Mouse (Mus musculus) gastrocnemius, postnatal 14 days (tissue): ENCODE data around the gene Stx17. TPM values are rescaled to one million over a fixed set of nuclear protein-coding genes. Genes with fewer than 3 reads are reported as not detected.

Source experiments
- DNase-seq: peaks from one replicate; pipeline ENCODE4 v3.0.0; 2021; ENCODE audit warnings: mixed read lengths
- intact Hi-C: fragments of 180-260 bp; cut with DNase I; formaldehyde crosslinking; loops from one replicate; pipeline ENCODE4 v1.15.1; 2025; ENCODE audit warnings: low total_unique reads
- long read RNA-seq, 2 experiments: library from polyadenylated mRNA; stranded (forward); transcript quantifications; one replicate each; pipeline ENCODE4 v2.0.0; 2021
- total RNA-seq, 2 experiments: library from RNA; stranded (reverse); gene quantifications; 2 replicates each; pipeline ENCODE4 v1.2.3; 2021

Gene Stx17
- 10 to 100 TPM; 26.4 to 27.3 TPM for total RNA-seq
- long read RNA-seq, experiment 1, full-length matches to known transcripts, result 6 of 14 reads
- long read RNA-seq, experiment 1, partial matches to known transcripts, result 2 of 14 reads
- long read RNA-seq, experiment 1, other reads (novel, unspliced or antisense), result 6 of 14 reads
- long read RNA-seq, experiment 2, full-length matches to known transcripts, result 10 of 14 reads
- long read RNA-seq, experiment 2, partial matches to known transcripts, result 0 of 14 reads
- long read RNA-seq, experiment 2, other reads (novel, unspliced or antisense), result 4 of 14 reads

DNA sequence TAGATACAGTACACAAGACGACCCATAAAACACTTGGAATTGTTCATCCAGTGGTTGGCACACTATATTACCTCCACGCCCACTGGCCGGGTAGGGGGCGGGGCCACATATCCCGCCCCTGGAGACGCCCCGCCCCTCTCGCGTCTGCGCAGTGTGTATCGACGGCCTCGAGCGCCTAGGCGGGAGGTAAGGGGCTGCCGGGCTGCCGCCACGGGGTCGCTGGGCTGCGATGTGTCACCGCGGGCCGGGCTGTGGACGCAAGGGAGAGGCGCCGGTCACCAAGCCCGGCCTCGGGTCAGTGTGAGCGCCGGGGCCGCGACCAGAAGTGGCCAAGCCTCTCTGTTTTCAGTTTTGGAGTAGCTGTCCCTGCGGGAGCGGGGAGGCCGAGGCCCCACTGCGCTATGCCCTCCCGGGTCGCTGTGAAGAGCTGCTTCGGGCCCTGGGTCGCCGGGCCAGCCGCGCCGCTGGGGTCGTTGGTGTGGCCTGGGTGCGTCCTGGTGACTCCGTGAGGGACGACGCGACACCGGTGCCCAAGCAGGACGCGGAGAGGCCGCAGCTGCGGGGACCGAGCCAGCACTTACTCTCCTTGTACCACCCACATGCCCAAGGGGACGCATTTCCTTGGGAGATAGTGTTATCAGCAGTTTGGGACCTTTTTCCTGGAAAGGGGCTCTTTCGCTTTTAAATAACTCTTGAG lies at the start of gene Stx17:
Gene Stx17 (plus strand): TSS at position 143 of the 697 bp plus-strand sequence.
- peak; percentile 85 for DNase-seq
- intact Hi-C loops, result no loop called here

DNA sequence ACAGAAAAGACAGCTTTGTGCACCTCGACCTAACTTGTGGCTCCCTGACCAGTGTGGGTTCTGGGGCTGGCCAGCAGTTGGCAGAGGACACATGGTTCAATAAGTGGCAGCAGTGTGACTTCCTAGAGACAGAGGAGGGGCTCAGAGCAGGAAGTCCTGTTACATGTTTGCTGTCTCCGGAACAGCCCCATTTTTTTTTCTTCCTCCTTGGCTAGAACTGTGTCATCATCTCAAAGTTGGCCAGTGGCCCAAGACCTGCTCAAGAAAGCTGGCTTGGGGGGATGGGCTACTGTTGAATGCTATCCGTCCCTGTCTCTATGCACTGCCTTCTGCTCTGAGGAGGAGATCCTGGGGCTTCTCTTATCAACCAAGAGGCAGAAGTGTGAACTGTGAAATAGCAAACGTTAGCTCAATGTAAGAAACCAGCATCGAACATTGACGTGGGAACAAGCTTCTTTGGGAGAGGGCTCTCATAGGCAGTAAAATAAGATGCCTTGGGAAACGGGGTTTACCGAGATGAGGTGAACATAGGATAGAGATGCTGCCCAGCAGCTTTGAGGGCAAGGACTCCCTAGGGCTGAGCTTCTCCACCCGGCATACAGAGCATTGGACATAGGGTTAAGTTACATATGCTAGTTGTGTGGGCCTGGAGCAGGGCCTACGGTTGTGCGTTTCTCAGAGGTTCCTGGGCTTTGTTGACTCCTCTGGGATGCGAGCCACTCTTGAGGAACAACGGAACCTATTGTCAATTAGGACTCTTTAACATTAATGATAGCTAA lies 47.8 kb upstream of the Stx17 start:
- DNase-seq, result no peak
- intact Hi-C loops, result no loop called here

DNA sequence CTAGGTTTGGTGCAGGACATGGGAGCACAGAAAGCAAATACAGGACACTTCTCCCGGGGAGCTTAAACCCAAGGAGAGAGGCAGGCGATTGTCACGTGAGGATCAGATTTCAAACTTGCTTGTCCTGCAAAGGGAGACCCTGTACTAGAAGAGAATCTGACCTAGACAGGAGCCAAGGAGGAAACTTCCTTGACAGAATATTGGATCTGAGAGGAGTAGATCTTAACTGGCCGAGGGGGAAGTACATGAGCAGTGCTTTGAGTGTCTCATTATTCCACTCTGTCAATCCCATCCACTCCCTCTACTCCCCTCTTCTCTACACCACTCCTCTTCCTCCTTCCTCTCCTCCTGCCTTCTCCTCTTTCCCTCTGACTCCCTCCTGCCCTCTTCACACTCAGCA lies 46.5 kb upstream of the Stx17 start:
- DNase-seq, result no peak
- intact Hi-C loops, result no loop called here

DNA sequence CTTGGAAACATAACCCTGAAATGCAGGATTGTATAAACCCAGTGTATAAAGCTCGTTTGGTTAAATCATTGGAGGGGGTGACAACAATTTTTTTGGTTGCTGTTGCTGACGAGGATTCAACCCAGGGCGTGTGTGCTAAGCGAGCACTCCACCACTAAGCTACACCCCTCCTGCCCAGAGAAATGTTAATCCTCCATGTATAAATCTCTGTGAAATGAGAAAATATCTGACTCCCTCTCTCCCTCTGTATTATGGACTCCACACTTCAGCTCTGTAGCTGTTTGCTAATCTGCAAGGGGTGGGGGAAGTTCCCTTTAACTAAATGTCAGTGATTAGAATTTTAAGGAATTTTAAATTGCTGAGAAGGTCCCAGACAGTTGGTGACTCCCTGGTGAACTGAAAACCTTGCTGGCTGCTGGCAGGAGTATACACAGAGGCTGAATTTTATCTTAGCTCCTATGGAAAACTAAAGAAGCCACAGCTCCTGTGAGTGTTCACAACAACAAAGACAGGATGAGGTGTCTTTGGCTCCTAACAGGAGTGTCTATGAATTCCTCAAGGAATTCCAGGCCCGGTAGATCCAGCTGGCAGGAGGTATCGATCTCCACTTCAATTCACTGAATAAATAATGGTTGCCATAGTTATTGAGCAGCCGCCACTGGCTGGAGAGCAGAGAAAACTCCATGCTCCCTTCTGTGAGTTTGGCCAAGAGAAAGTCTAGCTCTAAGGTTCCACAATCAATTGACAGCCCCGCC lies 45.3 kb upstream of the Stx17 start:
- no peak for DNase-seq
- intact Hi-C loops, result no loop called here

DNA sequence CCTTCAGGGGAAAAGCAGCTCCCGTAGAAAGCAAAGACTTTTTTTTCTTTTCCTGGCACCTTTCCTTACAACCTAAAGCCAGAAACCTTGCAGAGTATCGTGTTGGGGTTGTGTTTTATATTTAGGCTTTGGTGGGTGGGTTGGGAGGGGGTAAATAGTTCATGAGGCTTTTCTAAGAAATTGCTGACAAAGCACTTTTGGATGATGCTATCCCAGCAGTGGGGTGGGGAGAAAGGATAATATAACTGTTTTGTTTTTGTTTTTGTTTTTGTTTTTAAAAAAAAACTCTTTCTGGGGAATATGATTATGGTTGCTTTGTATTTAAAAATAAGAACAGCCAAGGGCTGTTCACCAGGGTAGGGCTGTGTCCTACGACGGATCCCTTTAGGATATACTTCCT lies 41.3 kb upstream of the Stx17 start:
- no peak for DNase-seq
- intact Hi-C loops, result no loop called here

DNA sequence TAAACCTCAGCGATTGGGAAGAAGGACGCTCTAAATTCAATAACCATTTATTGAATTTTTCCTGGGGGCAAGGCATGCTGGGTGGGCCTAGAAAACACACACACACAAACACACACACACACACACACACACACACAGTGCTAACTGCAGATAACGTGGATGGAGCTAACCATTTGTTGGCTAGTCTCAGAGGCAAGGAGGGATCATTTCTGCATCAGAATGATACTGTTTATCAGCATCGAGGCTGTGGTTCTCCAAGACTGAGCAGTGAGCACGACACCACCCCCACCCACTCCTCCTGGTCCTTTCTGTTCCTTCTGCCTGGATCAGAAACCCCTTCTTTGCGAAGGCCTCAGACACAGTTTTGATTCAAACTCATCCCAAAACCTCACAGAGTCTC lies 38.1 kb upstream of the Stx17 start:
- DNase-seq, result no peak
- intact Hi-C loops, result no loop called here

DNA sequence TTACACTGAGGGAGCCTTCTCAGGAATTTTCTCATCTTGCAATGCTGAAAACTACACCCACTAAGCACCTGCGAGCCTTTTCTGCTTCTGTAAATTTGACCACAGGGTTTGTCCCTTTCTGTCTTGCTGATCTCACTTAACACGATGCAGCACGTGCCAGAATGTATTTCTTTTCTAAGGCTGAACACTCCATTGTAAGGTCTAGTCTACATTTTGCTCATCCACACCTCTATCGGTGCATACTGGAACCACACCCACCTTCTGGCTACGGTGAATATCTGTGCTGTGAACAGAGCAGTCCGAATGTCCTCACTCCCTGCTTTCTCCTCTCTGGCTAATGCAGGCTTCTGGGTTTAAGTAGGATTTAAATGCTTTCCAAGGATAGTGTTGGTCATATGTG lies 37.2 kb upstream of the Stx17 start:
- no peak for DNase-seq
- intact Hi-C loops, result no loop called here

DNA sequence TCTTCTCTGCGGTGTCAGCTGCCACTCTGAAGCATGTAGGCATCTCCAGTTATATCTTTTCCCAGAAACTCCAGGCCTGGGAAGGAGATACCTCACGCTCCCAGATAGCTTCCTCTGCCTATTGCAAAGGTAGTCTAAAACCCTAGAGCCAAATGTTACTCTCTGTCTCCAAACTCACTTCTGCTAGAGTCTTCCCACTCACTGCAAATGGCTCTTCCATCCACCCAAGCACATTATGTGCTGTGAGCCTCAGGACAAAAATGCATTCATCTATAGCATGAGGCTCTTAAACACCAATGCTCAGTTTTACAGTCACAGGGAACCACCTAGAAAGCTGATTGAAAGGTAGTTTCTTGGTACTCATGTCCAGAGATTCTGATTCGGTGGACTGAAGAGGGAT lies 31.5 kb upstream of the Stx17 start:
- no peak for DNase-seq
- intact Hi-C loops, result no loop called here

DNA sequence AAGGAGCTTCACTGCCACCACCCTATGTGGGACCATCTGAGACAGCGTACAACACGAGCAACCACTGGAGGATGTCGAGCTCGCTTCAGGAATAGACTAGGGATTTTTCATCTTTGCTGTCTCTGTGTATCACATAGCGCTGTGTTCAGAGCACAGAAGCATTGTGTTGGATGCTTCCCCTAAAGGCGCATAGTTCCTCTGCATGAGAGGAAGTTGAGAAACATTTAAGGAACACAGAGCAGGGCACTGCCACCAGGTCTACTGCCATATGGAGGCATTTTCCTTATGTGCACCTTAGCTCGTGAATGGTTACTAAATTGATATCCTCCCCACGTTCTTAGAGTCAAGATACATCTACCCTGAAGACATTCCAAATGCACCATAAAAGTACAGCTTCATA lies 24.5 kb upstream of the Stx17 start:
- DNase-seq, result no peak
- intact Hi-C loops, result no loop called here

DNA sequence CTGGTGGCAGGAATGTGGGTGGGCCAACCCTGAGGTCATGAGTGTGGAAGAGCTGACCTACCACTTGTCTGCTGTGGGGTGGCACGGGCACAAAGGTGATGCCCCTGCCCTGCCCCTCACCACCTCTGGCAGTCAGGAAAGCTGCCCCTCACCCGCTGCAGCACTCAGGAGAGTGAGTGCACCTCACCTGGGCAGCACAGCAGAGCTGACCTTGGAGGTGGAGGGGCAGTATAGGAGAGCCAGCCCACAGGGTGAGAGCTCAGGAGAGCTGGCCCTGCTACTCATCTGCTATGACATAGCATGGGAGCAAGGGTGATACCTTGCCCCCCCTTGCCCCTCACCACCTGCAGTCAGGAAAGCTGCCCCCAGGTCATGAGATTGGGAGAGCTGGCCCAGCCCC lies 22.7 kb upstream of the Stx17 start:
- intact Hi-C loops, result no loop called here
- no peak for DNase-seq

DNA sequence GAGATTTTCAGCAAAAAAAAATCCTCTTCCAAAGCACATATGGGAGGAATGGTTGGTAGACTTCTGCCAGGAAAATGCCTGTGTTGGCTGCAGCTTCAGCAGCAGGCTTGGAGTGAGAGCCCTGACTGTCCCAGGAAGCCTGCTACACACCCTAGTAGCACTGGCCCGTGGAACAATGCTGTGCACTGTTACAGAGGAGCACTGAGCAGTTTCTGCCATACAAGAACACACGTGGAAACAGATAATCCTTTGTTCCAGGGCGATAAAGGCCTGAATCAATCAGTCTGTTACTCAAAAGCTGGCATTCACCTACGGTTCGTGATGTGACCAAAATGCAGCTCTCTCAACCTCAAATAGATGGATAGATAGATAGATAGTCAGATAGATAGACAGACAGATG lies 19.3 kb upstream of the Stx17 start:
- intact Hi-C loops, result no loop called here
- DNase-seq, result no peak

DNA sequence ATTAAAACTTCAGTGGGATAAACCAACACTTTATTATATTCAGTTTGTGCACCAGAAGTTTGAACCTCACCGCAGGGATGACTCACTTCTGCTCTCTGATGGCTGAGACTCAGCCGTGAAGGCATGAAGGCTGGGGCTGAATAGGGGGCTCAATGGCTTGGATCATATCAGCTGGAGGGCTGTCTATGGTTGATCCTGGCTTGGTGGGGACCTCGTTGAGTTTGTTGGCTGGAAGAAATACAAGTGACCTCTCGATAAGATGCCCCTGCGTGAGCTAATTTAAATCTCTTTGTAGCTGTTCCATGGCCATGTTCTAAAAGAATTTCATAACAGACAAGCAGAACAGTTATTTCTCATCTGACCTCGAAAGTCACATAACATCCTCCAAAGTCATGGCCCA lies 17.6 kb upstream of the Stx17 start:
- DNase-seq, result no peak
- intact Hi-C loops, result no loop called here

DNA sequence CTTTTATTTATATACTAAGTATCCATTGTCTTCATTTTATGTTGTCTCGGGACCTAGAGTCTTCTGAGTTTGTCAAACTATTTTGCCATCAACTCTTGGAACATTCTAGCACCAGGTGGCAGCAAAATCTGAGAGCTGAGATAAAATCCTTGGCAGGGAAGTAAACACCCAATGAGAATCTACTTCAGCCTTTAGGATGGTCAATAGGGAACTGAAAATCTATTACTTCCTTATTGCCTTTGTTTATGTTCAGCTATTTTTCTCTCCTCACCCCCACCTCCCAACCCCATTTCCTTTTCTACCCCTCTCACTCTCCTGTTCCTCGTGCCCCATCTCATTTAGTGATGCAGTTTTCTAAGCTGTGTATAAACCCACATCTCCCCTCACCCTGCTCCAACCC lies 16.1 kb upstream of the Stx17 start:
- DNase-seq, result no peak
- intact Hi-C loops, result no loop called here

DNA sequence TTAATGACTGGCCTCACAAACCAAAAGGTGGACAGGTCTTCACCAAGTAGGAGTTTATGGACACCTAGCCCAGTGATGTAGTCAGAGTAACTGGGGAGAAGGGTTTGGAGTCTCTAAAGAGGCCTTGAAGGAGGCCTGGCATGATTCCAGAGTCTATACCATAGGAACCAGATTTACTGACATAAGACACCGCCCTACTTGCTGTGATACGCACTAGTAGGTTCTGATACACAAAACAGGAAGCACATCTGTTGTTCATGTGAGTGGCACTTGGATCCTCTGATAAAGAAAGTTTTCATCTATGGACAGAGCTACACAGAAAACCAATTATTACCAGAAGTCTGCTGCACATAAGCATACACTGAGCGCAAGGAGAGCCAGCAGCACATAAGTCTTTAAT lies 14.4 kb upstream of the Stx17 start:
- intact Hi-C loops, result no loop called here
- DNase-seq, result no peak

DNA sequence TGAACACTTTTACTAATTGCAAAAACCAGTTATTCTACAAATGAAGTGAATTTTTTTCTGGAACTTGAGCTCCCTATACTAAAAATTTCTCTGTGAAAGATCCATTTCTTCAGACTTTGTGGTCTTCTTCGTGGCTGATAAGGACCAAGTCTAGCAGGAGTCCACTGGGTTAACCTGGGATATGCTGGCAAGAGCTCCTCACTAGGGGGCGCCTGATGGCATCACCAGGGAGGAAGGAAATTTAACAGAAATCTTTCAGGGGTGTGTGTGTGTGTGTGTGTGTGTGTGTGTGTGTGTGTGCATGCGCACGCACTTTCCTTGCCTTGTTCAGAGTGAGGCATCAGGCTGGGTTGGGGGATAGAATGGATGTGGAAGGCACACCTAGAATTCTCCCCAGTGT lies 8.5 kb upstream of the Stx17 start:
- intact Hi-C loops, result no loop called here

DNA sequence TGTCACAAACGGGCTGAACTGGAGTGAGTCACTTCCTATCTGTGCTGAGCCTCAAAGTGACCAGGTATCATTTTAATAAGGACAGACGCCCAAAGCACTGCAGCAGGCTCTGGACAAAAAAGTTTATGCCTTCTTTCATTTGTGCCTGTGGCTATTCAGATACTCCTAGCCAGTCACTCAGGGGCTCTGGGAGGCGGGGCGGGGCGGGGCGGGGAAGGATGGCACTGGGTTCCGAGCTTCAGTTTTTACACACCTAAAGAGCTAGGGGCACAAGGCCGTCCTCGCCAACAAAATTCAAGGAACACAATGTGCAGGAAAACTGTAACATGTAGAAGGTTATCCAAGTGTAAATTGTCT lies 321 bp upstream of the Stx17 start:
- DNase-seq, result peak; percentile 9
- intact Hi-C loops, result no loop called here

More for the DNA sequence above, 8.5 kb upstream of the Stx17 start:
- DNase-seq, result no peak

DNA sequence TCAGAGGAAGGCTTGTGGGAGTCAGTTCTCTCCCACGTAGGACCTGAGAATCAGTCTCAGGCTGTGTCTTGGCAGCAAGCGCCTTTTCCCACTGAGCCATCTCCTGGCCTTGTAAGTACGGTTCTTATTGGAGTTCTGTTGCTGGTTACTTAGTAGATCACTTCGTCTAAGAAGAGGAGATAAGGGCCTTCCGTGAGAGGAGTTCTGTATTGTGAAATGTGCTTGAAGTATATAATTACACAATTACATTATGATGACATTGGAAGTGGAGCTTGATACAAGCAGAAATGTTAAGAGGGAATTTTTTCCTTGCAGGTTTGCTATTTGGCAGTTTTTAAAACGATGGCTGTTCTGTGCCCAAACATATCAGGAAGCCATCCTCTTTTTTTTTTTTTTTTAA lies 5.6 kb downstream of the Stx17 start:
- DNase-seq, result no peak
- intact Hi-C loops, result loop anchor here (5.0 kb wide), 1 partner anchor 83 kb away; the partner anchor contains the start of gene Nr4a3

DNA sequence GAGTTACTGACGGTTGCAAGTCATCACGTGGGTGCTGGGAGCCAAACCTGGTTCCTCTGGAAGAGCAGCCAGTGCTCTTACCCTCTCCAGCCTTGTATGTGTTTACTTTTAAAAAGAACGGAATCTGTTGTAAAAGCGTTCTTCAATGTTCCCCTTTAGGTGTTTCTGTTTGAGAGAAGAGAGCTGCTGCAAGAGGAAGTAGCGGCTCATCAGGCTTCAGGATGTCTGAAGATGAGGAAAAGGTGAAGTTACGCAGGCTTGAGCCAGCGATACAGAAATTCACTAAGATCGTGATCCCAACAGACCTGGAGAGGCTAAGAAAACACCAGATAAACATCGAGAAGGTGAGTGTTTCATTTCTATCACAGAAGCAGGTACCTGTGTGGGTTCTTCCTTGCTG lies 6.9 kb downstream of the Stx17 start:
- no peak for DNase-seq
- intact Hi-C loops, result loop anchor here (5.0 kb wide), 1 partner anchor 84 kb away; the partner anchor contains the start of gene Nr4a3

DNA sequence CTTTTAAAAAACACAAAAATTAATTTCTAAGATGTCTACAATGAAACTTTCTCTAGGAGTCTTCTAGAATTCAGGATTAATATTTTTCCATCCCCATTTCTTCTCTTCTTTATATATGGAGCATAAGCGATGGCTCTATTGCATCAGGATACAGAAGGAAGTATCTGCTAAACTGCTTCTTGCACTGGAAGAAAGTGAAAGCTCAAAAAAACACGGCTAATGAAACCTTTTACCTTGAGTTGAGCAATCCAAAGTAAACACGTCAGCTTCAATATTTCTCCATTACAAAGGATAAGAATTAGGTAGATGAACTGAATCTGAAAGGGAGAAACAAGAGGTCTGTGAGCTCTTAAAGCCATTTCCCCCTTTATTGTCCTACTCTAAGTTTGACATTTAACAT lies 8.0 kb downstream of the Stx17 start:
- DNase-seq, result no peak
- intact Hi-C loops, result loop anchor here (5.0 kb wide), 1 partner anchor 85 kb away; the partner anchor contains the start of gene Nr4a3

DNA sequence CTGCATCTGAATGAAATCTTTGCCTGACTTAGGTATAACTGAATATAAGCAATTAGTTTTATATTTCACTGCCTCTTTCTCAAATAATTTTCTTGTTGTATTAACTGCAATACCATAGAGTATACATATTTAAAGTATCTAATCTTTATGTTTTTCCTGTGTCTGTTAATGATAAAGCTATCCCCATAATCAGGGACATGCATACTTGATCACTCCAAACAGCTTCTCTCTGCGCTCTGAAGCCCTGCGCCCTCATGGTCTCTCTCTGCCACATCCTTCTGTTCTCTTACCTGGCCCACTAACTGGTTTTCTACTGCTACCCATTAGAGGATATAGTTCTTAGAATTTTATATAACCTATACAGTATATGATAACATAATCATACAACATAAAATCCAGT lies 24.8 kb downstream of the Stx17 start:
- intact Hi-C loops, result no loop called here
- DNase-seq, result no peak
